Mouse (Mus musculus): ENCODE measurements around the gene Golm1.
"Not testable (repeated sequence)": the region's sequence is repeated elsewhere in the genome, so short reads cannot be mapped to it uniquely, and the experiment has no call there.

The Golm1 gene

DNA sequence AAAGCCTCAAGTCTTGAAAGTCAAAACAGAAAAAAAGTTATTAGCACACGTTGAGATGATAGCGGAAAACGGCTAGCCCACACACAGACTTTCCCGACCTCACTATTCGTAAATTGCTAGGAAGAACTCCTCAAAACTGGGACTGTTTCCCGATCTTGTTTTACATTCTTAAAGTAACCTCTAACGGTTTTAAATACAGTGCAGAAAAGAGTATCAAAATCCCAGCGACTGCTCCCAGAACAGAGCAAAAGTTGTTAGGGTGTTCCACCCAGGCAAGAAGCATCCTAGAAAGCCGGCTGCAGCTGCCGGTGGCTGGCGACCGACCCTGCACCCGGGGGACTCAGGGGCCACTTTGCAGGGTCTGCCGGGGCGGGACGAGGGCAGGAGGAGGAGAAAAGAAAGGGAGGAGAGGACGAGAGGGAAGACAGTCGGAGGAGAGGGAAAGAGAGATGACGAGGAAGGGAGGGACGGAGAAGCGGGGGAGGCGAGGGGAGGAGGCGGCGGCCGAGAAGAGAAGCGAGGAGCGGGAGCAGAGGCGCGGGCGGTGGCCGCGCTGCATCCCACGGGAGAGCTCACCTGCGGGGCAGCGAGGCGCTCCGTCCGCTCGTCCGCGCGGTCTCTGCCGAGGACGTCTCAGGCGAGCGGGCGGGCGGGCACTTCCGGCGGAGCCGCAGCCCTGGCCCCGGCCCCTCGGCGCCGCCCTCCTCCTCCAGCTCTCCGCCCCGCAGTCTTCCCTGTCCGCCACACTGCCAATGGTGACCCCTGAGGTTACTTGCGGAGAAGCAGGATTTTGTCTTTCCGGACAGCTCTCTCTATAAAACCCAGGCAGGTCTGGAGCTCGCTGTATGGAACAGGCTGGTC is at the start of gene Golm1:
TSS of gene Golm1 (minus strand) at position 661 of the 861 bp plus-strand sequence.
- peak; percentile 88 for DNase-seq

DNA sequence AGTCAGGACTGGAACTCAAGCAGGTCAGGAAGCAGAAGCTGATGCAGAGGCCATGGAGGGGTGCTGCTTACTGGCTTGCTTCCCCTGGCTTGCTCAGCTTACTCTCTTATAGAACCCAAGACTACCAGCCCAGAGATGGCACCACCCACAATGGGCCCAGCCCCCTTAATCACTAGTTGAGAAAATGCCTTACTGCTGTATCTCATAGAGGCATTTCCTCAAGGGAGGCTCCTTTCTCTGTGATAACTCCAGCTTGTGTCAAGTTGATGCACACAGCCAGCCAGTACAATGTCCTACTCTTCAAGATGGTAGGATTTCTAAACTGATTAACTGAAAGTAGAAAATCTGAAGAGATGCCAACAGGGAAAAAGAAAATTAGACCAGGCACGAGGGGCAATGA is 46.5 kb upstream of the Golm1 start:
- peak; percentile 42 for DNase-seq

DNA sequence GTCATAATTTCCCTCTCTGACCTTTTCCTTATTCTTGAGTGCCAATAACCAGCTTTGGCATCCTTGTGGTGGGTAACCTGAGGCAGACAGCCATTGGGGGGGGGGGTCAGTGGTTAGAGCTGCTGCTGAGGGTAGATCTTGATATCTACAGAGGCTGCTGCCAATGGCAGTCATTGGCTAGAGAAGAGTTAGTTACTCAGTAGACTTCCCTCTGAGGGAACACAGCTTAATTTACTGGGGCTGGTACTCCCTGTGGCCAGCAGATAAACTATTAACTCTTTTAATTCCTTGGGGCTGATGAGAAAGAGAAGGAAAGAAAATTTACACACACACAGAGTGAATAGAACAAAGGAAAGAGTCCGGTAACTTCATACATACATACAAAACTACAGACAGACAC is 43.9 kb upstream of the Golm1 start:
- DNase-seq, result peak; percentile 25

- peak; percentile 23 for DNase-seq
These were observed 43.3 kb upstream of the Golm1 start for GRCm38 (mm10) chr13:59718857-59719440.

DNA sequence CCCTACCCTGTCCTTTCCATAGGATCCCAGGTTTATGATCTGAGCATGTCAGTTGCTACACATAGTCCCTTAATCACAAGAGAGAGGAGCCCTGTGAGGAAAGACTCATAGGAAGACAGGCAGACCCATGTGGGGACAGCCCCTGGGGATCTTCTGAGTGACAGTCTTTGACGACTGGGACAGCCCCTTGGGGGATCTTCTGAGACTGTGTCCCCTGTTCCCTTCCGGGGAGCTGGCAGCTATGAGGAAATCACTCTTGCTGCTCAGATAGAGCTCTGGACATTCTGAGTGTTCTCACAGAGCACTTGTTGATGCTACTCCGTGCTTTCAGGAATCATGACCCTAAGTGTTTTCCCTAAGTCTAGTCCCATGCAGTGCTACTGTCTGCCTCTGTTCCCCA is 38.1 kb upstream of the Golm1 start:
- DNase-seq, result no peak

- DNase-seq, result not testable (repeated sequence)
These were observed 36.4 kb upstream of the Golm1 start, which contains the start of gene Spata31d1b for GRCm38 (mm10) chr13:59711984-59712383. Gene Spata31d1b (plus strand): TSS chr13:59712284.

GRCm38 (mm10) chr13:59710230-59710629 is 34.6 kb upstream of the Golm1 start, which contains the start of gene Spata31d1a:
Gene Spata31d1a (minus strand): TSS chr13:59710330.
- no peak for DNase-seq

GRCm38 (mm10) chr13:59704562-59704961 is 29.0 kb upstream of the Golm1 start:
- no peak for DNase-seq

DNA sequence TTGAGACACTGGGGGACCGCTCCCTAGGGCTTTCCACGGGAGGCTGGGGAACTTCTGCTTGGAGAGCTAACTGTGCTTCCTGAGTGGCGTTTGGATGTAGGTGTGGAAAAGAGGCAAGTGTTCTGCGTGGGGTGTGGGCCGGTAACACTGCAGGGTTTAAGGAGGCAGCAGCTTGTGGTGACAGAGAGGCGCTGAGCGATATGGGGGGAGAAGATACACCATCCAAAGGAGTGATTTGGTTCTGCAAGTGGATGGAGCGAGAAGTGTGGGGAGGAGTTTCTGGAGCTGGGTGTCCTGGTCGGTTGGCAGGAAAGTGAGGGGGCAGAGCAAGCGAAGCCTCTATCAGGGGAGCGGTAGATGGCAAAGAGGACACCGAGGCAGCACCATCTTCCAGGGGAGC is 27.9 kb upstream of the Golm1 start:
- no peak for DNase-seq

GRCm38 (mm10) chr13:59700137-59700536 is 24.5 kb upstream of the Golm1 start:
- not testable (repeated sequence) for DNase-seq

- DNase-seq, result no peak
These were observed 23.5 kb upstream of the Golm1 start for GRCm38 (mm10) chr13:59699131-59699530.

- DNase-seq, result no peak
These were observed 20.2 kb upstream of the Golm1 start for GRCm38 (mm10) chr13:59695781-59696180.

DNA sequence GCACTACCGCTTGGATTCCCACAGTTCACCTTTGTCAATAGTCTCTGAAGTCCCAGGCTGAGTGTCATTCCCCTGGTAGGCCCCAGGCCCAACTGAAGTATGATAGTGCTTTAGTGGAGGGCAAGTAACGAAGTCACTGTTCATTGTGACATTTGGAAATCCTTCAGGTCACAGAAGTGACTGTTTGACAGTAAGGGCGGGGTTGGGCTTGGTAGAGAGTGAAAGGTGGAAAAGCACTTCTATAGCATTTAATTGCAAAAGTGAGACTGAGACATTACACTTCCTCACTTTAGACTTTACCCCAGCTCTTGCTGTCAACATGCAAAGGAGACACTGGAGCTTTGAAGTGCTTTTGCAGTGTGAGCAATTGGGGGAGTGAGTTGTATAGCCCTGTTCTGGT is 18.4 kb upstream of the Golm1 start, which contains the start of gene 4921517D22Rik:
TSS of gene 4921517D22Rik (minus strand) at position 101 of the 400 bp plus-strand sequence.
- no peak for DNase-seq

GRCm38 (mm10) chr13:59691478-59691877 is 15.9 kb upstream of the Golm1 start:
- no peak for DNase-seq

GRCm38 (mm10) chr13:59690576-59690975 is 15.0 kb upstream of the Golm1 start:
- DNase-seq, result no peak

DNA sequence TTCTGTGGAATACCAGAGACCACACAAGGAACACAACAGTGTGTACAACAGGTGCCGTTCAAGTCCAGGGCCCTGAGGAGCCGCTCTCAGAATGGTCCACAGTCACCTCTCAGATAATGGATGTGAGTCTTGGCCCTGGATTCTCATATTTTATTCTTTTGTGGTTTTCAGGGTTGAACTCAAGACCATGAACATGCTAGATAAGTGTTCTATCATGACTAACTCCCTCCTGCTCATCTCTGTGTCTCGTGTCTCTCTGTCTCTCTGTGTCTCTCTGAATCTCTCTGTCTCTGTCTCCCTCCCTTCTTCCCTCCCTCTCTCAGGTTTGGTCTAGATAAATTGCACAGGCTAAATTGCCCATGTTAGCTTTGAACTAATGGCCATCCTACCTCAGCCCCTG is 14.2 kb upstream of the Golm1 start:
- DNase-seq, result no peak

- DNase-seq, result no peak
These were observed 13.7 kb upstream of the Golm1 start for GRCm38 (mm10) chr13:59689313-59689712.

DNA sequence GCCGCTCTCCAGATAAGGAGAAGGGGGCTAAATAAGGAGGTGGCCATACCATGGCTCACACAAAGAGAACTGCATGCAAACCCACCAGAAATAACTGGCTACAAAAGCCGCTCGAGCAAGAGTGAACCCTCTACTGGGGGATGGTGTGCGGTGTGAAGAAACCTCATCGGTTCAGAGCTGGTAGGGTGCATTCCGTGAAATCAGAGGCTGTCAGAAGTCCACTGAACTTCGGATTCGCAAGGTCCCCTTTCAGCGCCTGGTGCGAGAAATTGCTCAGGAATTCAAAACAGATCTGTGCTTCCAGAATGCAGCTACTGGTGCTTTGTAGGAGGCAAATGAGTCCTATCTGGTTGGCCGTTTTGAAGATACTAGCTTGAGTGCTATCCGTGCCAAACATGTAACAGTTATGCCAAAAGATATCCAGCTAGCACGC is 12.7 kb upstream of the Golm1 start:
- DNase-seq, result no peak

DNA sequence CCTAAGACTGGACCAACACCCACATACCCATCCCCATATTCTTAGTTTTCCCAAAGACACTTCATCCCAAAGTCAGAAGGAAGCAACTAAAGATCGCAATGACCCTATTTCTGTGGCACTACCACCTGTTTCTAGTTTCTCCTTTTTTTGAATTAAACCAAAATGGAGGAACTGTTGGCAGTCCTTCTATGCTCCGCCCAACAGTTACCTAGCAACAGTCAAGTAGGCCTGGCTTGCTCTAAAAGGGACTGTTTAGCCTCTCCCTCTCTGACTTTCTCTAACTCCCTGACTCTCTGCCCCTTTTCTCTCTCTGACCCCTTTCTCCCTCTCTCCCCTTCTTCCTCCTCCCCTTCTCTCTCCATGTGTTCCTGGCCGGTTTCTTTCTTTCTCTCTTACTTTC is 9.6 kb upstream of the Golm1 start:
- DNase-seq, result no peak

GRCm38 (mm10) chr13:59682629-59683028 is 7.0 kb upstream of the Golm1 start:
- DNase-seq, result peak; percentile 20

DNA sequence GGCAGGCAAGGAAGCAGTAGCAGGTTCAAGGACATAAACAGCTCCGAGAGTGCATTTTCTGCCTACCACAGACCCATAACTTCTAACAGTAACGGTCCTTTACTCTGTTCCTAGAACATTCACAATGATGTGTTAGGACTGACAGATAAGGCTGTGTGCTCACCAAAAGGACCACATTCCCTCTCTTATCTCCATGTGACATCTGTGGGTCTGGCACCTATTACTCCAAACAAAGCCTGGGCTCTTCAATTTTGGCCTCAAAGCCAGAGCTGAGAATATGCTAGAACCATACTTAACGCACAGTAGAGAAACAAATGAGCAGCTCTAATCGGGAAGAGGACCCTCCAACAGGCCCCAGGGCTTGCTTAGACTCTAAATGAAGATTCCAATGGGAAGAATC is 4.3 kb upstream of the Golm1 start:
- DNase-seq, result no peak

- no peak for DNase-seq
These were observed 3.7 kb upstream of the Golm1 start for GRCm38 (mm10) chr13:59679306-59679705.

DNA sequence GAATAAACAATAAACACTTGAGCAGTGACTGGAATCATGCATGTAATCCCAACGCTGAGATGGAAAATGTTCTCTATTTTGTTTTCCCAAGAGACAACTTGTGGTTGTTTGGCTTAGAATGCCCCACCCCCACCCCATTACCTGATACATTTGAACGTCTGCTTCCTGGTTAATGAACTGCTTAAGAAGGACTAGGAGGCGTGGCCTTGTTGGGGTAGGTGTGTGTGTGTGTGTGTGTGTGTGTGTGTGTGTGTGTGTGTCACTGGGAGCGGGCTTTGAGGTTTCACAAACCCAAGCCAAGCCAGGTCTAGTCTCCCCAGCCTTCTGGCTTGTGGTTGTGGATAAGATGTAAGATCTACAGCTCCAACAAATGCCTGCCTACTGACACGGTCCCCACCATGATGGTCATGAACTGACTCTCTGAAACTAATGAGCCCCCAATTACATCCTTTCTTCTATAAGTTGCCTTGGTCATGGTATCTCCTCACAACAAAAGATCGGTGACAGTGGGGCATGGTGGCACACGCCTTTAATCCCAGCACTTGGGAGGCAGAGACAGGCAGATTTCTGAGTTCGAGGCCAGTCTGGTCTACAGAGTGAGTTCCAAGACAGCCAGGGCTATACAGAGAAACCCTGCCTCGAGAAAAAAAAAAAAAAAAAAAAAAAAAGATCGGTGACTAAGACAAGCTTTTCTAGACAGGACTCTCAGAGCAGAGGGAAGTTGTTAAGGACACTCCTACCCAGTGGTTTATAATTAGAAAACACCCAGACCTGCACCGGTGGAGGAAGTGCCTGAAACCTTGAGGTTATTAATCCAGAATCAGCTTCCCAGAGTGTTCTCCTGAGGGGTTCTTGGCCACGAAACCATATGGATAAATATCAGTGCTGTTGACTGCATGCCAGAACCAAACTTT is 962 bp upstream of the Golm1 start:
- DNase-seq, result no peak

Data from liver (tissue).